Mouse (Mus musculus): ENCODE data around the gene Kcnd3.

GRCm38 (mm10) chr3:105621154-105621553, 169.0 kb downstream of the Kcnd3 start:
- TF ChIP-seq GATA1 (IDR thresholded peaks at IDR 0.05; ENCODE audit: low read length) (no peak), TAL1 (IDR thresholded peaks at IDR 0.05; ENCODE audit: low read length) (no peak)

Data from erythroblast, embryonic 14.5 days (primary cell).